Mouse (Mus musculus) MEL (cell line): ENCODE data around the gene Six1. TPM values are rescaled to one million over a fixed set of nuclear protein-coding genes. Genes with fewer than 3 reads are reported as not detected.

Experiments used
- DNase-seq: peaks from one replicate; pipeline ENCODE4 v3.0.0; 2011; ENCODE audit warnings: low read depth, low spot score
- H3K27ac ChIP-seq: 2 replicates; pipeline ENCODE4 v1.5.1; 2012; ENCODE audit warnings: low read depth, mild to moderate bottlenecking, control low read depth, low read length, moderate library complexity; ENCODE audit not compliant: control insufficient read depth
- H3K27me3 ChIP-seq, 2 experiments: fragments of 150-350 bp in 1 of 2; sonication (generic) in 1 of 2; 2 replicates each; pipeline ENCODE4 v1.6.1; 2012; ENCODE audit warnings: low read length in 2 of 2, mild to moderate bottlenecking in 2 of 2, improper control_type of control experiment in 1 of 2, moderate library complexity in 1 of 2; ENCODE audit not compliant: insufficient read depth in 2 of 2, control insufficient read depth in 1 of 2
- H3K36me3 ChIP-seq, 2 experiments: 2 replicates each; pipeline ENCODE4 v1.6.1; 2012 to 2014; ENCODE audit warnings: low read length in 2 of 2, improper control_type of control experiment in 1 of 2, inconsistent platforms in 1 of 2, mild to moderate bottlenecking in 1 of 2; ENCODE audit not compliant: insufficient read depth in 2 of 2, control insufficient read depth in 1 of 2
- H3K4me1 ChIP-seq, 2 experiments: fragments of 150-350 bp in 1 of 2; sonication (generic) in 1 of 2; 2 replicates each; pipeline ENCODE4 v1.6.1; 2012; ENCODE audit warnings: low read length in 2 of 2, improper control_type of control experiment in 1 of 2, mild to moderate bottlenecking in 1 of 2; ENCODE audit not compliant: insufficient read depth in 2 of 2, control insufficient read depth in 1 of 2
- H3K4me3 ChIP-seq, 2 experiments: fragments of 150-350 bp in 1 of 2; sonication (generic) in 1 of 2; 2 replicates each; pipeline ENCODE4 v1.5.1; 2012; ENCODE audit warnings: low read depth in 2 of 2, low read length in 2 of 2, mild to moderate bottlenecking in 2 of 2, moderate library complexity in 2 of 2, control low read depth in 1 of 2, improper control_type of control experiment in 1 of 2; ENCODE audit not compliant: control insufficient read depth in 1 of 2, insufficient read depth in 1 of 2
- H3K79me2 ChIP-seq: 2 replicates; pipeline ENCODE4 v1.6.1; 2012; ENCODE audit warnings: mild to moderate bottlenecking, low read length, moderate library complexity; ENCODE audit not compliant: control insufficient read depth, poor library complexity, insufficient read depth
- H3K9ac ChIP-seq: 2 replicates; pipeline ENCODE4 v1.6.1; 2012; ENCODE audit warnings: low read depth, mild to moderate bottlenecking, control low read depth, low read length, moderate library complexity; ENCODE audit not compliant: control insufficient read depth, poor library complexity, severe bottlenecking
- H3K9me3 ChIP-seq: fragments of 150-350 bp; sonication (generic); replicated peaks from 2 replicates; pipeline ENCODE4 v1.6.1; 2012; ENCODE audit warnings: mild to moderate bottlenecking, low read length, improper control_type of control experiment, moderate library complexity; ENCODE audit not compliant: insufficient read depth
- CHD1 ChIP-seq: IDR thresholded peaks from 2 replicates; pipeline ENCODE4 v1.6.1; 2012; ENCODE audit warnings: low read depth, mild to moderate bottlenecking, inconsistent platforms, low read length, improper control_type of control experiment
- E2F4 ChIP-seq: IDR thresholded peaks from 2 replicates; pipeline ENCODE4 v1.6.1; 2011; ENCODE audit warnings: low read depth, low read length, improper control_type of control experiment, borderline replicate concordance
- ETS1 ChIP-seq: IDR thresholded peaks from 2 replicates; pipeline ENCODE4 v1.6.1; 2012; ENCODE audit warnings: low read depth, mild to moderate bottlenecking, inconsistent platforms, low read length, improper control_type of control experiment, moderate library complexity
- GATA1 ChIP-seq: IDR thresholded peaks from 2 replicates; pipeline ENCODE4 v1.6.1; 2011; ENCODE audit warnings: low read depth, low read length, improper control_type of control experiment
- JUND ChIP-seq: IDR thresholded peaks from 2 replicates; pipeline ENCODE4 v1.6.1; 2011; ENCODE audit warnings: low read depth, mild to moderate bottlenecking, improper control_type of control experiment, low read length
- KAT2A ChIP-seq: conservative IDR thresholded peaks from 2 replicates; pipeline ENCODE4 v1.6.1; 2012; ENCODE audit warnings: low read depth, low read length, improper control_type of control experiment, inconsistent platforms
- MAFK ChIP-seq: IDR thresholded peaks from 2 replicates; pipeline ENCODE4 v1.6.1; 2011; ENCODE audit warnings: low read depth, mild to moderate bottlenecking, low read length, improper control_type of control experiment, borderline replicate concordance
- MAX ChIP-seq: IDR thresholded peaks from 2 replicates; pipeline ENCODE4 v1.6.1; 2011; ENCODE audit warnings: low read length, improper control_type of control experiment
- MAZ ChIP-seq: IDR thresholded peaks from 2 replicates; pipeline ENCODE4 v1.6.1; 2012; ENCODE audit warnings: low read depth, mild to moderate bottlenecking, inconsistent platforms, low read length, improper control_type of control experiment
- MEF2A ChIP-seq: IDR thresholded peaks from 2 replicates; pipeline ENCODE4 v1.6.1; 2014; ENCODE audit warnings: low read depth, mild to moderate bottlenecking, inconsistent platforms, low read length, improper control_type of control experiment; ENCODE audit not compliant: poor library complexity, insufficient replicate concordance, severe bottlenecking; ENCODE audit errors: extremely low read depth
- MYB ChIP-seq: IDR thresholded peaks from 2 replicates; pipeline ENCODE4 v1.6.1; 2011; ENCODE audit warnings: mild to moderate bottlenecking, low read depth, low read length, improper control_type of control experiment
- MYC ChIP-seq: IDR thresholded peaks from 2 replicates; pipeline ENCODE4 v1.6.1; 2011; ENCODE audit warnings: low read depth, mild to moderate bottlenecking, low read length, improper control_type of control experiment, moderate library complexity
- NELFE ChIP-seq: IDR thresholded peaks from 2 replicates; pipeline ENCODE4 v1.6.1; 2011; ENCODE audit warnings: low read depth, low read length, improper control_type of control experiment
- NRF1 ChIP-seq: IDR thresholded peaks from 2 replicates; pipeline ENCODE4 v1.6.1; 2014; ENCODE audit warnings: low read depth, mild to moderate bottlenecking, inconsistent platforms, low read length, improper control_type of control experiment, moderate library complexity; ENCODE audit not compliant: poor library complexity, insufficient read depth, severe bottlenecking
- POLR2AphosphoS2 ChIP-seq: IDR thresholded peaks from 2 replicates; pipeline ENCODE4 v1.6.1; 2011; ENCODE audit warnings: low read length, improper control_type of control experiment
- SIN3A ChIP-seq: IDR thresholded peaks from 2 replicates; pipeline ENCODE4 v1.6.1; 2012; ENCODE audit warnings: low read length, improper control_type of control experiment, inconsistent platforms
- TAL1 ChIP-seq: IDR thresholded peaks from 2 replicates; pipeline ENCODE4 v1.6.1; 2012; ENCODE audit warnings: mild to moderate bottlenecking, inconsistent platforms, low read length, moderate library complexity, mixed read lengths
- TBP ChIP-seq: IDR thresholded peaks from 2 replicates; pipeline ENCODE4 v1.8.0; 2011; ENCODE audit warnings: low read depth, low read length, improper control_type of control experiment
- TCF12 ChIP-seq: IDR thresholded peaks from 2 replicates; pipeline ENCODE4 v1.6.1; 2014; ENCODE audit warnings: low read depth, mild to moderate bottlenecking, inconsistent platforms, low read length, improper control_type of control experiment, moderate library complexity
- UBTF ChIP-seq: IDR thresholded peaks from 2 replicates; pipeline ENCODE4 v1.6.1; 2012; ENCODE audit warnings: low read depth, mild to moderate bottlenecking, inconsistent platforms, low read length, improper control_type of control experiment, moderate library complexity, borderline replicate concordance; ENCODE audit not compliant: insufficient read depth
- USF1 ChIP-seq: IDR thresholded peaks from 2 replicates; pipeline ENCODE4 v1.6.1; 2014; ENCODE audit warnings: low read depth, mild to moderate bottlenecking, inconsistent platforms, low read length, improper control_type of control experiment, moderate library complexity
- ZC3H11A ChIP-seq: IDR thresholded peaks from 2 replicates; pipeline ENCODE4 v1.6.1; 2012; ENCODE audit warnings: low read depth, mild to moderate bottlenecking, inconsistent platforms, low read length, improper control_type of control experiment
- ZKSCAN1 ChIP-seq: IDR thresholded peaks from 2 replicates; pipeline ENCODE4 v1.6.1; 2012; ENCODE audit warnings: low read depth, mild to moderate bottlenecking, inconsistent platforms, low read length, improper control_type of control experiment, moderate library complexity
- ZMIZ1 ChIP-seq: IDR thresholded peaks from 2 replicates; pipeline ENCODE4 v1.6.1; 2012; ENCODE audit warnings: low read depth, mild to moderate bottlenecking, inconsistent platforms, low read length, improper control_type of control experiment, moderate library complexity
- polyA plus RNA-seq, 2 experiments: library from polyadenylated mRNA; stranded (reverse) in 1 of 2; unstranded in 1 of 2; fragments of >175 nt in 1 of 2; fragments of >200 nt in 1 of 2; gene quantifications; 2 replicates each; pipeline versions ENCODE4 v1.2.1 to v1.2.4; 2012; ENCODE audit warnings: low replicate concordance in 2 of 2, low read depth in 1 of 2; ENCODE audit not compliant: insufficient read length in 2 of 2, insufficient read depth in 1 of 2, missing spikeins in 1 of 2
- total RNA-seq: library from RNA; depleted of rRNA; stranded (reverse); fragments of 300-350 nt; gene quantifications from 2 replicates; pipeline ENCODE4 v1.2.3, GENCODE M21; 2012

The Six1 gene
- total and polyA plus RNA-seq, 3 experiments = not detected

DNA sequence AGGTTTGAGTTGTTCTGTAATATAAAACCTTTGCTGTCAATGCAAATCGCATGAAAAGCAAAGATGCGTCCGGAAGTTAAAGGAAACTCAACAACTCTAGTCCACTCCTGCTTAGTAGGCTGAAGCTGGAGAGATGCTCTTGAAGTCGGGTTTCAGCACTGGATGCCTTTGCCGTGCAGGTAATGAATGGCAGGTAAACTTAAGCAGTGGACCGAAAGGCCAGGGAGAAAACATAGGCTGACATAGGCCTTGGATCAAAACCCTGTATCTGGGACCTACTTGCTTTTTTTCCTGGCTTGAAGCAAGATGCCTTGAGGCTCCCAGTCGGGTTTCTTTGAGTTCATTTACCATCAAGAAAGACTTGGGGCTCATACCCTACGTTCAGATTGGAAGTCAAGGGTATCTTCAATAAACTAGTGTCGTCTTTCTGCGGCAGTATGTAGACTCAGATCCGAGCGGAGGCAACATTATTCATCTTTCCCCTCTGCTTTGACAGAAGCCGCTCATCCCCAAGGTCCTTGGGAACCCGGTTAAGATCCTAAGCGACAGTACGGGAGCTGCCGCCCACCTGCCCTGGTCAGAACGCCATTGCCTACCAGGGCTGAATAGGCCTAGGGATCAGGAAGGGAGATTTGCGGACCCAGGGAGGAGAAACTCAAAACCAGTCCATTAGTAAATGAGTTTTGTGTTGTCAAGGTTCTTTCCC lies 4.0 kb downstream of the Six1 start:
- no peaks in the 10 kb centered on the region for H3K4me1 ChIP-seq
- H3K27ac ChIP-seq = no peak overlapping the region
- H3K79me2 ChIP-seq = no peaks in the 10 kb centered on the region
- TF ChIP-seq USF1 = no peak
- TF ChIP-seq GATA1 = no peak
- TF ChIP-seq TCF12 = no peak
- TF ChIP-seq E2F4 = no peak
- no peak for TF ChIP-seq MYC
- TF ChIP-seq ZC3H11A = no peak
- TF ChIP-seq ETS1 = no peak
- TF ChIP-seq SIN3A = no peak
- no peak for TF ChIP-seq ZKSCAN1
- TF ChIP-seq MYB = no peak
- no peak for TF ChIP-seq JUND
- TF ChIP-seq ZMIZ1 = no peak
- TF ChIP-seq CHD1 = no peak
- no peak for TF ChIP-seq POLR2AphosphoS2
- no peak for TF ChIP-seq KAT2A
- no peak for TF ChIP-seq MAFK
- H3K27me3 ChIP-seq = no peaks in the 10 kb centered on the region; a peak in 1 of 4 replicates
- H3K9me3 ChIP-seq = no peaks in the 10 kb centered on the region
- DNase-seq = no peak
- H3K4me3 ChIP-seq = no peak overlapping the region
- no peak overlapping the region for H3K9ac ChIP-seq
- H3K36me3 ChIP-seq = no peaks in the 10 kb centered on the region

- H3K4me1 ChIP-seq = no peaks in the 10 kb centered on the region
- H3K27ac ChIP-seq = no peak overlapping the region
- H3K9ac ChIP-seq = no peak overlapping the region
- no peaks in the 10 kb centered on the region; a peak in 1 of 4 replicates for H3K27me3 ChIP-seq
- DNase-seq = no peak
- no peaks in the 10 kb centered on the region for H3K79me2 ChIP-seq
- no peak for TF ChIP-seq USF1
- TF ChIP-seq ZKSCAN1 = no peak
- TF ChIP-seq NRF1 = no peak
- no peak for TF ChIP-seq MEF2A
- TF ChIP-seq SIN3A = no peak
- no peak for TF ChIP-seq TAL1
- no peak for TF ChIP-seq MAX
- TF ChIP-seq UBTF = no peak
- no peak for TF ChIP-seq TBP
- TF ChIP-seq JUND = no peak
- no peak for TF ChIP-seq MYC
- no peak for TF ChIP-seq NELFE
- no peak for TF ChIP-seq MYB
- TF ChIP-seq MAFK = no peak
- no peak for TF ChIP-seq MAZ
- no peak for TF ChIP-seq CHD1
- no peak for TF ChIP-seq TCF12
- TF ChIP-seq GATA1 = no peak
- H3K4me3 ChIP-seq = no peak overlapping the region
- no peaks in the 10 kb centered on the region for H3K9me3 ChIP-seq
- H3K36me3 ChIP-seq = no peaks in the 10 kb centered on the region
Observed at GRCm38 (mm10) chr12:73048537-73048936, 5.2 kb downstream of the Six1 start.
